Mouse (Mus musculus) liver, embryonic 15.5 days (tissue): ENCODE measurements around the gene Btbd10. TPM values are rescaled to one million over a fixed set of nuclear protein-coding genes. Genes with fewer than 3 reads are reported as not detected.

ENCODE experiments used
- ATAC-seq: fragments of 200-750 bp; cut with Nextera tagmentation; 2 replicates; pipeline ENCODE4 v1.8.0; 2017; ENCODE audit warnings: moderate number of reproducible peaks, mild to moderate bottlenecking, moderate library complexity; ENCODE audit not compliant: insufficient read depth
- H3K27ac ChIP-seq: fragments of 300-500 bp; sonication (generic); replicated peaks from 2 replicates; pipeline ENCODE4 v1.5.1; 2015; ENCODE audit warnings: mild to moderate bottlenecking, inconsistent platforms
- H3K27me3 ChIP-seq: fragments of 300-500 bp; sonication (generic); 2 replicates; pipeline ENCODE4 v1.6.1; 2015; ENCODE audit warnings: mild to moderate bottlenecking, inconsistent platforms
- H3K36me3 ChIP-seq: fragments of 300-500 bp; sonication (generic); replicated peaks from 2 replicates; pipeline ENCODE4 v1.6.1; 2015; ENCODE audit warnings: moderate library complexity, mild to moderate bottlenecking, inconsistent platforms
- H3K4me1 ChIP-seq: fragments of 300-500 bp; sonication (generic); replicated peaks from 2 replicates; pipeline ENCODE4 v1.6.1; 2015; ENCODE audit warnings: inconsistent platforms
- H3K4me2 ChIP-seq: fragments of 300-500 bp; sonication (generic); 2 replicates; pipeline ENCODE4 v1.6.1; 2015; ENCODE audit warnings: moderate library complexity, mild to moderate bottlenecking, inconsistent platforms
- H3K4me3 ChIP-seq: fragments of 300-500 bp; sonication (generic); replicated peaks from 2 replicates; pipeline ENCODE4 v1.5.1; 2015; ENCODE audit warnings: mild to moderate bottlenecking, inconsistent platforms
- H3K9ac ChIP-seq: fragments of 300-500 bp; sonication (generic); 2 replicates; pipeline ENCODE4 v1.6.1; 2015; ENCODE audit warnings: moderate library complexity, mild to moderate bottlenecking, inconsistent platforms
- H3K9me3 ChIP-seq: fragments of 300-500 bp; sonication (generic); replicated peaks from 2 replicates; pipeline ENCODE4 v1.6.1; 2016; ENCODE audit warnings: inconsistent platforms
- WGBS: fragments of 180-500 bp; shearing (Covaris S2); methylation state at CpG from one replicate; pipeline ENCODE4 v1.1.7; 2015; ENCODE audit warnings: mixed read lengths; ENCODE audit not compliant: insufficient replicate concordance; 5-methylcytosine and 5-hydroxymethylcytosine counted together
- polyA plus RNA-seq: library from polyadenylated mRNA; unstranded; fragments of >200 nt; fragmentation: Nextera tagmentation; extraction: Ambion mirVana; gene quantifications from 2 replicates; pipeline ENCODE4 v1.2.1, GENCODE M21; 2015

Btbd10 gene
- polyA plus RNA-seq, 1 experiment from 2014 or later, result 8.1 TPM

- peak overlapping the region; percentile 50 for H3K4me3 ChIP-seq
- peak overlapping the region; percentile 37; the same call in 1 of the 2 replicates for H3K9ac ChIP-seq
- peaks cover 43% of the 10 kb centered on the region for H3K4me1 ChIP-seq
- ATAC-seq, result peak; percentile 70
- 9% methylated on average over 17 of the region's 17 CpGs for WGBS
- H3K27me3 ChIP-seq, result no peaks in the 10 kb centered on the region
- peaks cover 7% of the 10 kb centered on the region; the same call in 1 of the 2 replicates for H3K36me3 ChIP-seq
- H3K4me2 ChIP-seq, result peak overlapping the region; percentile 75
- H3K9me3 ChIP-seq, result no peaks in the 10 kb centered on the region
- peak overlapping the region; percentile 49 for H3K27ac ChIP-seq
Measured at GRCm38 (mm10) chr7:113295077-113295890, 73.9 kb downstream of the Btbd10 start.

GRCm38 (mm10) chr7:113294598-113294997, 74.6 kb downstream of the Btbd10 start:
- Histone ChIP-seq H3K9ac (no peak overlapping the region), H3K27ac (peak overlapping the region; percentile 49), H3K36me3 (peaks cover 7% of the 10 kb centered on the region; the same call in 1 of the 2 replicates), H3K4me3 (no peak overlapping the region), H3K27me3 (no peaks in the 10 kb centered on the region), H3K4me1 (peaks cover 43% of the 10 kb centered on the region), H3K9me3 (no peaks in the 10 kb centered on the region), H3K4me2 (peak overlapping the region; percentile 75)
- 27% methylated on average over 6 of the region's 6 CpGs for WGBS
- ATAC-seq, result peak; percentile 56

- no peak overlapping the region for H3K4me2 ChIP-seq
- no peaks in the 10 kb centered on the region for H3K36me3 ChIP-seq
- WGBS, result 43% methylated on average over 4 of the region's 4 CpGs
- ATAC-seq, result peak; percentile 51; the same call in 1 of the 2 replicates
- no peaks in the 10 kb centered on the region for H3K9me3 ChIP-seq
- peaks cover 37% of the 10 kb centered on the region for H3K4me1 ChIP-seq
- no peak overlapping the region for H3K27ac ChIP-seq
- H3K9ac ChIP-seq, result no peak overlapping the region
- no peaks in the 10 kb centered on the region for H3K27me3 ChIP-seq
- H3K4me3 ChIP-seq, result no peak overlapping the region
Measured at GRCm38 (mm10) chr7:113292193-113292592, 77.0 kb downstream of the Btbd10 start.

GRCm38 (mm10) chr7:113291741-113292140, 77.5 kb downstream of the Btbd10 start:
- H3K9ac ChIP-seq, result no peak overlapping the region
- peaks cover 33% of the 10 kb centered on the region for H3K4me1 ChIP-seq
- WGBS, result 68% methylated on average over 5 of the region's 5 CpGs
- no peaks in the 10 kb centered on the region for H3K9me3 ChIP-seq
- no peak overlapping the region for H3K4me2 ChIP-seq
- no peak overlapping the region for H3K4me3 ChIP-seq
- no peaks in the 10 kb centered on the region for H3K27me3 ChIP-seq
- H3K36me3 ChIP-seq, result no peaks in the 10 kb centered on the region
- H3K27ac ChIP-seq, result no peak overlapping the region
- no peak for ATAC-seq

- Histone ChIP-seq H3K4me2 (no peak overlapping the region), H3K27ac (no peak overlapping the region), H3K4me1 (peaks cover 11% of the 10 kb centered on the region), H3K4me3 (no peak overlapping the region), H3K9ac (no peak overlapping the region), H3K9me3 (no peaks in the 10 kb centered on the region), H3K27me3 (no peaks in the 10 kb centered on the region), H3K36me3 (0 out of 2 replicates have a peak, but pooled peaks cover 3% of the 10 kb centered on the region)
- 44% methylated on average over 1 of the region's 1 CpGs for WGBS
- no peak for ATAC-seq
Measured at GRCm38 (mm10) chr7:113289211-113289610, 80.0 kb downstream of the Btbd10 start.

GRCm38 (mm10) chr7:113285405-113285804, 83.8 kb downstream of the Btbd10 start:
- 56% methylated on average over 2 of the region's 2 CpGs for WGBS
- no peak for ATAC-seq
- H3K4me2 ChIP-seq, result no peak overlapping the region

GRCm38 (mm10) chr7:113279246-113279645, 89.9 kb downstream of the Btbd10 start:
- H3K4me3 ChIP-seq, result no peak overlapping the region
- H3K27me3 ChIP-seq, result no peaks in the 10 kb centered on the region
- H3K36me3 ChIP-seq, result peaks cover 8% of the 10 kb centered on the region
- H3K9me3 ChIP-seq, result no peaks in the 10 kb centered on the region
- no peak overlapping the region for H3K27ac ChIP-seq
- H3K9ac ChIP-seq, result no peak overlapping the region
- no peak for ATAC-seq
- WGBS, result 64% methylated on average over 2 of the region's 2 CpGs
- H3K4me1 ChIP-seq, result no peaks in the 10 kb centered on the region
- no peak overlapping the region for H3K4me2 ChIP-seq

More at GRCm38 (mm10) chr7:113285405-113285804, 83.8 kb downstream of the Btbd10 start:
- no peaks in the 10 kb centered on the region for H3K9me3 ChIP-seq
- H3K36me3 ChIP-seq, result peaks cover 11% of the 10 kb centered on the region
- H3K4me3 ChIP-seq, result no peak overlapping the region
- H3K27me3 ChIP-seq, result no peaks in the 10 kb centered on the region
- no peak overlapping the region for H3K27ac ChIP-seq
- no peaks in the 10 kb centered on the region for H3K4me1 ChIP-seq
- H3K9ac ChIP-seq, result no peak overlapping the region

- Histone ChIP-seq H3K27me3 (no peaks in the 10 kb centered on the region), H3K4me3 (no peak overlapping the region), H3K27ac (no peak overlapping the region), H3K9me3 (no peaks in the 10 kb centered on the region), H3K4me1 (no peaks in the 10 kb centered on the region), H3K4me2 (no peak overlapping the region), H3K9ac (no peak overlapping the region), H3K36me3 (peaks cover 5% of the 10 kb centered on the region)
- no peak for ATAC-seq
- WGBS, result 62% methylated on average over 4 of the region's 4 CpGs
Measured at GRCm38 (mm10) chr7:113278493-113278892, 90.7 kb downstream of the Btbd10 start.

GRCm38 (mm10) chr7:113277245-113277644, 91.9 kb downstream of the Btbd10 start:
- no peak overlapping the region for H3K4me3 ChIP-seq
- no peaks in the 10 kb centered on the region for H3K9me3 ChIP-seq
- no peak overlapping the region for H3K4me2 ChIP-seq
- no peak for ATAC-seq
- no peak overlapping the region for H3K9ac ChIP-seq
- WGBS, result 56% methylated on average over 2 of the region's 2 CpGs
- no peaks in the 10 kb centered on the region for H3K27me3 ChIP-seq
- H3K36me3 ChIP-seq, result no peaks in the 10 kb centered on the region
- H3K27ac ChIP-seq, result no peak overlapping the region
- H3K4me1 ChIP-seq, result no peaks in the 10 kb centered on the region

GRCm38 (mm10) chr7:113272338-113272997, 96.7 kb downstream of the Btbd10 start:
- ATAC-seq, result no peak
- Histone ChIP-seq H3K4me3 (no peak overlapping the region), H3K36me3 (no peaks in the 10 kb centered on the region), H3K27me3 (no peaks in the 10 kb centered on the region), H3K4me1 (no peaks in the 10 kb centered on the region), H3K9ac (no peak overlapping the region), H3K27ac (no peak overlapping the region), H3K4me2 (no peak overlapping the region), H3K9me3 (no peaks in the 10 kb centered on the region)
- 60% methylated on average over 6 of the region's 6 CpGs for WGBS

- Histone ChIP-seq H3K36me3 (no peaks in the 10 kb centered on the region), H3K4me3 (no peak overlapping the region), H3K27ac (no peak overlapping the region), H3K4me2 (no peak overlapping the region), H3K9ac (no peak overlapping the region), H3K9me3 (no peaks in the 10 kb centered on the region), H3K4me1 (no peaks in the 10 kb centered on the region), H3K27me3 (no peaks in the 10 kb centered on the region)
- ATAC-seq, result no peak
- WGBS, result 68% methylated on average over 2 of the region's 2 CpGs
Measured at GRCm38 (mm10) chr7:113270991-113271390, 98.2 kb downstream of the Btbd10 start.
